Mouse (Mus musculus): ENCODE measurements around the gene Hsd3b7.

Gene Hsd3b7

DNA sequence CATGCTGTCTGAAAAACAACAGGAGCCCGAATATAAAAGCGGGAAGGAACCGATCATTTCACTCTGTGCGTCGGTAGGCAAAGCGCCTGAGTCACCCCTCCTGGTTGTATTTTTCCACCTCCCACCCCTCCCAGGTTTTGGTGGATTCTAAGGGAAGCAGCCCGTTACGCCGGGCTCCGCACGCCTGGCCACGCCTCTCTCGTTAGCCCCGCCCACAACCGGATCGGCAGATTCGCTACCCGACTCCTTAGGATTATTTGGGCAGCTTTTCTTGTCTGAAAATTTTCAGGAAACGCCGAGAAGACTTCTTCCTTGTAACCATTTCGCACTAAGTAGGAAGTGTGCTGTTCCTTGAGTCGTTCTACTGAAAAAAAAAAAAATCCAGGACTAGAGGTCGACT lies 24.0 kb upstream of the Hsd3b7 start, which contains the start of gene Setd1a:
Setd1a (plus strand) TSS at position 245 of the 400 bp plus-strand sequence.
- DNase-seq: peak; percentile 91

DNA sequence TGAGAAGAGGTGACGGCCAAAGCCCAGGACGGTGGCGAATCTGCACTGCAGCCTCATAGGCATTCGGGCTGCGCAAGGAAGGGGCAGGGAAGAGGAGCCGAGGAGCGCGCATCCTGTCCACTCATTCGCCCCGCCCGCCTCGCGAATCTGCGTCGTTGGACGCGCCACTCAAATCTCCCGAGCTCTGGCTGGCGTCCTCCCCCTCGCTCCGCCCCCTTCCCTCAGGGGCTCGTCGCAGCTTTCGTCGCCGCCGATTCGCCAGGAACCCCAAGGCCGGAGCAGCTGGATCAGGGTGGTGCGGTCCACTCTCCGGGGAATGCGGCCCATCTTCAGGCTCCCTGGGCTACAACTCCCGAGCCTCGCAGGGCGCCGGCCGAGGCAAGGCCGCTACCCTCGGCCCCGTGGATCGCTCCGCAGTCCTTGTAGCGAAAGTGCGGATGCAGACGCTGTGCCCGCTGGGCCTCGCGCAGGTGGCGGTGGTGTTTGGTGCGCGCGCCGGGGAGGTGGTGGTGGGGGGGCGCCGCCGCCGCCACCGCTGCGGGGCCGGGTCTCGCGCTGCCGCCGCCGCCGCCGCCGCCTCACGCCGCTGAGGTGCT lies 23.4 kb upstream of the Hsd3b7 start:
- DNase-seq: peak; percentile 98

DNA sequence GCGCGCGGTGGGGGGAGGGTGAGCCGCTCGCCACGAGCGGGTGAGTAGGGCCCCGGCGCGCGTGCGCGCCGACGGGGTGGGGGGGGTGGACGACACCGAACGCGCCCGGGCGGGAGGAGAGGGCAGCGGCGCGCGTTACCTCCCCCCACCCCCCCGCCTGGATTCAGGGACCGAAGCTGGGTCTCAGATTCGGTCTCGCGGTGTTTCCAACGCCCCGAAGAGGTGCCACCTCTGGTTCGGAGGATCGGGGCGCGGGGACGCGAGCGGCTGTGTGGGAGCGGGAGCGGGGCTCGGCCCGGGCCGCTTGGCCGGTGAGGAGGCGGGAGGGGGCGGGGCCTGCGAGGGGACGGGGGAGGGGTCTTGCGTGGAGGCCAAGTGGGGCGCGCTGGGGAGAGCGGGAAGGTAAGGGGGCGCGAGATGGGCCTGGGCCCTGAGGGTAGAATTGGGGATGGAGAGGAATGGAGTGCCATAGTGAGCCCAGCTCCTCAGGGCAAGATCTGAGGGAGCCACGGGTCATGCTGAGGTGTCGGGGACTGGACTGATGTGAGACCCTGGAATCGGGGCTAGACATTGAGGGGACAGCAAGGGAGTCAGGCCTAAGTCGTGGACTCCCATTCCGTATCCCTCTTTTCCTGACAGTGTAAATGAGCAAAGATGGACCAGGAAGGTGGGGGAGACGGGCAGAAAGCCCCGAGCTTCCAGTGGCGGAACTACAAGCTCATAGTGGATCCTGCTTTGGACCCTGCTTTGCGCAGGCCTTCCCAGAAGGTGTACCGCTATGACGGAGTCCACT lies 22.7 kb upstream of the Hsd3b7 start:
- DNase-seq: peak; percentile 60

DNA sequence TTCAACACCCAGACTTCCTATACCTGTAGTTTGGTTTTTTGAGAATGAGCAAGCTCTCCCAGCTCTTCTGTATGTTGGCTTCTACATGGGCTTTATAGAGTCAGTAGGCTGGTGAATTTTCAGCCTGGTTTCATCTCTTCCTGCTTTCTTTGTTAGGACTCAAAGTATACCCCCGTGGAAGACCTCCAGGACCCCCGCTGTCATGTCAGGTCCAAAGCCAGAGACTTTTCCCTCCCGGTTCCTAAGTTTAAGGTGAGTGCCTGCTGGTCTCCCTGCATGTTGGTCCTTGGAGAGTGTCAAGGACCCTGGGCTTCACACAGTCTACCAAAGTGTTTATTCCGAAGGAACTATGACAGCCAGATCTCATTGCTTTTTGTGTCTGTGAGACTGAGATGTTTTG lies 22.1 kb upstream of the Hsd3b7 start:
- peak; percentile 43 for DNase-seq

DNA sequence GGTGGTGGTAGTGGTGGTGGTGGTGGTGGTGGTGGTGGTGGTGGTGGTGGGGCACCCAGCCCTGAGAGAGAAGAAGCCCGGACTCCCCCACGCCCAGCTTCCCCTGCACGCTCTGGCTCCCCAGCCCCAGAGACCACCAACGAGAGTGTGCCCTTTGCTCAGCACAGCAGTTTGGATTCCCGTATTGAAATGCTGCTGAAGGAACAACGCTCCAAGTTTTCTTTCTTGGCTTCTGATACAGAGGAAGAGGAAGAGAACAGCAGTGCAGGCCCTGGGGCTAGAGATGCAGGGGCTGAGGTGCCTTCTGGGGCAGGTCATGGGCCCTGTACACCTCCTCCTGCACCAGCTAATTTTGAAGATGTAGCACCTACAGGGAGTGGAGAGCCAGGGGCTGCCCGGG lies 15.1 kb upstream of the Hsd3b7 start, which contains the start of gene Gm49388:
Gm49388 (plus strand) TSS at position 301 of the 400 bp plus-strand sequence.
- DNase-seq: no peak

DNA sequence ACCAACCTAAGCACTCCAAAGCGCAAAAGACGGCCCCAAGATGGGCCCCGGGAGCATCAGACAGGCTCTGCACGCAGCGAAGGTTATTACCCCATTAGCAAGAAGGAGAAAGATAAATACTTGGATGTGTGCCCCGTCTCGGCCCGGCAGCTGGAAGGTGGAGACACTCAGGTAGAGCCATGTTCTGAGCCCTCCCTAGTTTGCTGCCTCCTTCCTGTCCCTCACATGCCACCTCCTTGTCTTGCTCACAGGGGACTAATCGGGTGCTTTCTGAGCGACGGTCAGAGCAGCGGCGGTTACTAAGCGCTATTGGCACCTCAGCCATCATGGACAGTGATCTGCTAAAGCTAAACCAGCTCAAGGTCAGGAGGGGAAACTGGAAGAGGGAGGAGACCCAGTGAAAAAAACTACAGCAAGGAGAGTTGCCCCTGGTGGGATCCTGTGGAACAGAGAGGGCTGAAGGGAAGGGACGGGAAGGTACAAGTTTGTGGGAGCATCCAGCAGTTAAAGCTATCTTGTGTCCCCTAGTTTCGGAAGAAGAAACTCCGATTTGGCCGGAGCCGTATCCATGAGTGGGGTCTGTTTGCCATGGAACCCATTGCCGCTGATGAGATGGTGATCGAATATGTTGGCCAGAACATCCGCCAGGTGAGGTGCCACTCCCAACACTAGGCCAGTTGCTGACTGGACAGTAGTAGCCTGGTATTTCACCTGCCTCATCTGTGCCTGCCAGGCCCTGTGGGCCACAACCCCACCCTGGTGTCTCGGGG lies 3.1 kb upstream of the Hsd3b7 start:
- no peak for DNase-seq

DNA sequence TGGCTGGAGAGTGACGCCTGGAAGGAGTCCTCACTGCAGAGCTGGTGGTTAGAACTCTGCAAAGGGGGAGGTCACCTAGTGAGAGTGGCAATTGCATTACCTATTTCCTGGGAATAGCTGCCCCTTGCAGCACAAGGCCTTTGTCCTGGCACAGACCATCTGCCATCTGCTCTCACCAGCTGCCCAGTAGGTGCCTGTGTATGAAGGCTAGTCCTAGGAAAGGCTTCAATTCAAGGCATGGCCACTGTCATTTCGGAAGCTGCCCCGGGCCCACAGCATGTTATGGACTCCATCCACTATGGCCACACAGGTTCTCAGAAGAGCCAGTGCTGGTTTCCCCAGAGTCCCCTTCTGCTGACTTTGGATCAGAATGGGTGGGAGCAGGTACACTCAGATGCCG lies 1.8 kb upstream of the Hsd3b7 start:
- peak; percentile 94 for DNase-seq

DNA sequence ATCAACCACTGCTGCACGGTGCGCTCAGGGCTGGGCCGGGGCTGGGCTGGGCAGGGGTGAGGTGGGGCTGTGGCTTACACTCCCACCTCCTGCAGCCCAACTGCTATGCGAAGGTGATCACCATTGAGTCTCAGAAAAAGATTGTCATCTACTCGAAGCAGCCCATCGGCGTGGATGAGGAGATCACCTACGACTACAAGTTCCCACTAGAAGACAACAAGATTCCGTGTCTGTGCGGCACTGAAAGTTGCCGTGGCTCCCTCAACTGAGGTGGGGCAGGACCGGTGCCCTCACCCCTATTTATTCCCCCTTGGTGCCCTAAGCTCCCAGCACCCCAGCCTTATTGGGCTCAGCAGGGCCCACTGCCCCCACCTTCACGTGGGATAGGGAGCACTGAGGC lies 1.2 kb upstream of the Hsd3b7 start:
- no peak for DNase-seq

DNA sequence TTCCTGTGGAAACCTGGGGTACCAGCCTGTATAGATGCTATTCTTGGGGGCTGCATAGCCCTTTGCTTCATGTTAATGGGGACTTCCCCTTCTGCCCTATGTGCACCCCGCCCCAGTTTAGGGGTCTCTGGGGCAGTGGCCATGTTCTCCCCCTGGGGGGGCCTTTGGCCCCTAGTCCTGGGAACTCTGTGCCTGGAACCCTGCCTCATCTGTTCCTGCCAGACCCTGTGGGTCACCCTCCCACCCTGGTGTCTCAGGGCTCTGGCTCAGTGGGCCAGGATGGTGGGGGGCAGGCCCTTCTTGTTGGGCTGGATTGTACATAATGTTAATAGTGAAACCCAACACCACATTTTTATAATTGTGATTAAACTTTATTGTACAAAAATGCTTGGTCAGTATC lies 666 bp upstream of the Hsd3b7 start:
- DNase-seq: no peak

DNA sequence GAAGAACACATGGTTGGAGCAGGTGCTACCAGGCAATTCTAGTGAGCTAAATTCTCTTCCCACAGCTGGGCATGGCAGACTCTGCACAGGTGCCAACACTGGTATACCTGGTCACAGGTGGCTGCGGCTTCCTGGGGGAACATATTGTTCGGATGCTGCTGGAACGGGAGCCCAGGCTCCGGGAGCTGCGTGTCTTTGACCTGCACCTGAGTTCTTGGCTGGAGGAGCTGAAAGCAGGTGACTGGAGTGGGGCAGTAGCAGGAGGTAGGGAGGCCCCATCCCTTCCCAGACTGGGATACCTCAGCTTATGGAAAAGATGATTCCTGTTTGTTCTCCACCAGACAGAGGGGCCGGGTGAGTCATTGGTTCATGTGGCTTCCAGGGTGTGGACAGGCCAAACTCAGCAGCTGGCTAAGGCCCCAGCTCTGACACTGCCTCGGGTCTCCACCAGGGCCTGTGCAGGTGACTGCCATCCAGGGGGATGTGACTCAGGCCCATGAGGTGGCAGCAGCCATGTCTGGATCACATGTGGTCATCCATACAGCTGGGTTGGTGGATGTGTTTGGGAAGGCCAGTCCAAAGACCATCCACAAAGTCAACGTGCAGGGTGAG lies 712 bp downstream of the Hsd3b7 start:
- peak; percentile 65 for DNase-seq

DNA sequence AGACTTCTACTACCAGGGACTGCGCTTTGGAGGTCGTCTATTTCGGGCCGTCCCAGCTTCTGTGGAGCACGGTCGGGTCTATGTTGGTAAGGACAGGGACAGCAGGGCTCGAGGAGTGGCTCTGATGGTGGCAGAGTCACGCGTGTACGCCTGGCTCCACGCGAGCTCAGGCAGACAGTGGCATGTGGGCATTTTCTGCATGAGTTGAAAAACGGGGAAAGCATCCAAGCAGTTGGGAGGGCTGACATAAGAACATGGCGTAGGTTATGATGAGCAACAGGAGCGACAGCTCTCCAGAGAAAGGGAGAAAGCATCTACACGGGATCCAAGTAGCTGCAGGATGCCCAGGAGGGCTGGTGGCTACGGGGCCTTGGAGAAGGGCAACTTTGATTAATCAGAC lies 1.9 kb downstream of the Hsd3b7 start:
- peak; percentile 83 for DNase-seq

DNA sequence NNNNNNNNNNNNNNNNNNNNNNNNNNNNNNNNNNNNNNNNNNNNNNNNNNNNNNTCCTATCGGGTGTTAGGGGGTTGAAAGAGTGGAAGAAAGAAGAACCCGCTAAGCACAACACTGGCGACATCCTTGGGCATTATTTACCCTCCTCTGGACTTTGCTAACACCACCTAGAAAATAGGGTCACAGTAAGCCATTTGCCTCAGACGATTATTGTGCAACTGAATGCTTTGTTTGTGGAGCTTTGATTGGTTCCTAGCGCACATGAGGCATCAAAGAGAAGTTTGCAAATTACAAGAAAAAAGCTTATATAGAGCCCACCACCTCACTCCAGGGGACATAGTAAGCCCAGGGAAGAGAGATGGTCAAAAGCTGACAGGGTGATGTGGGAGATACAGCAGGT lies 8.4 kb downstream of the Hsd3b7 start:
- DNase-seq: no peak

DNA sequence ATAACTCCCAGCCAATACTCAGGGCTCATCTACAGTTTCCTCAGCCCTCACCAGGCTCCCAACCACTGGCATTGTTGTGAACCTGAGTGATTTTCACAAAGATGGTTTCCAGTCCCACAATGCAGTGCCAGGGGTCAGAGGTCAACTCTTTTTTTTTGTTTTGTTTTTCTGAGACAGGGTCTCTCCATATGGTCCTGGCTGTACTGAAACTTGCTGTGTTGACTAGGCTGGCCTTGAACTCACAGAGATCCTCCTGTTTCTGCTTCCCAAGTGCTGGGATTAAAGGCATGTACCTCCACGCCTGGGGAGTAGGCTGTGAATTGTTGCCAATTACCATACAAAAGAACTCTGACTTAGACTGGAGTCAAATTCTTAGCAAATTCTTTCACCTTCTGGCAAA lies 9.4 kb downstream of the Hsd3b7 start:
- no peak for DNase-seq

DNA sequence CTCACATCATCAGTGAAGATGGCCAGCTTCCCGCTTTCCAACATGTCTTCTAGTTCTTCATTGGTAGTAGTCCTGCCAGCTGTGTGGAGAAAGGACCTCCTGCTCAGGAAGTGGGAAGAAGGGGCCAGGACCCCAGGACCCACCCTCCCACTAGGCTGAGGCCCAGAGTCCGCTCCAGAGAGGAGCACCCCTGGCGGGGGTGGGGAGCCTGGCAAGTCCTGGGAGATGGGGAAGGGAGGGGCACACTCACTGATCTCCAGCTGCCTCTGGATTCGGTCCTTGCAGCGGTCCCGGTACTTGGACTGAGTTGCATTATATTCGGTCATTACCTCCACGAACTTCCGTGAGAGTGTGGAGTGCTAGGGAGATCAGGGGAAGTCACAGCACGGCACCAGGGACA lies 10.2 kb downstream of the Hsd3b7 start:
- DNase-seq: peak; percentile 28

DNA sequence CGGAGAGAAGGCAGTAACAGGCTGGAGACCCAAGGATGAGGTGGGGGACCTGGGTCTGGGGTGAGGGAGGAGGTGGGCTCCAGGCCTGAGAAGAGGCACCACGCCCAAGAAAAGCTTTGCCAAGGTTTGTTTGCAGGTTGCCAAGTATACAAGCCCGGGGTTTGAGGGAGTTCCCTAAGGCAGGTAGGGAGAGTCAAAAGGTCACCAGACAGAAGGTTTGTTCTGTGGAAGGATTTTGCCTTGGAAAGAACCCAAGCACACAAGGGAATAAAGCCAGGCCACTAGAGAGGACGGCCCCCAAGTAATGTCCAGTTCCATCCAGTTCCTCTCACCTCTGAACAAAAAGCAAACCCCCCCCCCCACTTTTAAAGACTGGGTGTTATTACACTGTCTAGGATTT lies 10.8 kb downstream of the Hsd3b7 start:
- DNase-seq: no peak

DNA sequence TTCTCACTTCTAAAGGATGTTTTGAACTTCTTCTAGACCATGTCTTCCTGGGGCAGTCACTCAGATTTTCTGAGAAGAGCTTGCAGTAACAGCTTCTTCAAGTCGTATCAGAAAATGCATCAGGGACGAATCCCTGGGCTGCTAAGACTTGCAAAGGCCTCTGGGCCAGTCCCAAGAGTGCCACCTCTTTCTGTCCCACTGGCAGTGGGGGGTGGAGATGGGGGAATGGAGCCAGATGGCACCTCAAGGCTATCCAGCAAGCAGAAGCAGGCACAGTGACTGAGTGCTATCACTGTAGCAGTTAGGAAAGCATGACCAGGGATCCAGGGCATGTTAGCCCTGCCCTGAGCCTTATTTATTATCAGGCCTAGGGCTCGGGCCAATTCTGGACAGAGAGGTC lies 11.9 kb downstream of the Hsd3b7 start:
- peak; percentile 43 for DNase-seq

DNA sequence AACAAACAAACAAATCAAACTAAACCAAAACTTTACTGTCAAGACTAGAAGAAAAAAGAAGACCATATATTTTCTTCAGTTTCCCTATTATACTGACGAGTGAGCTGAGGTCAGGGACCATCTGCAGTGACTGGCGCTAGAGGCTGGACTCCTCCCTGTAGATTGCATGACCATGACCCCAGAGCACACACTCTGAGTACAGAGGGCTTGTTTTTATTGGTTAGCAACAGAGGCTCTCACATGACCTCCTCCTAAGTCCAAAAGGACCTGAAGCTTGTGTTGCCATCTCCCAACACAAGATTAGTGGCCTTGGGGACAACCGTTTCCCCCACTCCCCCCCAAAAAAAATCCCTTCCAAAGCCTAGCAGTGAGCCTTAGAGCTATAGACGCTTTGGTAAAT lies 13.4 kb downstream of the Hsd3b7 start:
- no peak for DNase-seq

DNA sequence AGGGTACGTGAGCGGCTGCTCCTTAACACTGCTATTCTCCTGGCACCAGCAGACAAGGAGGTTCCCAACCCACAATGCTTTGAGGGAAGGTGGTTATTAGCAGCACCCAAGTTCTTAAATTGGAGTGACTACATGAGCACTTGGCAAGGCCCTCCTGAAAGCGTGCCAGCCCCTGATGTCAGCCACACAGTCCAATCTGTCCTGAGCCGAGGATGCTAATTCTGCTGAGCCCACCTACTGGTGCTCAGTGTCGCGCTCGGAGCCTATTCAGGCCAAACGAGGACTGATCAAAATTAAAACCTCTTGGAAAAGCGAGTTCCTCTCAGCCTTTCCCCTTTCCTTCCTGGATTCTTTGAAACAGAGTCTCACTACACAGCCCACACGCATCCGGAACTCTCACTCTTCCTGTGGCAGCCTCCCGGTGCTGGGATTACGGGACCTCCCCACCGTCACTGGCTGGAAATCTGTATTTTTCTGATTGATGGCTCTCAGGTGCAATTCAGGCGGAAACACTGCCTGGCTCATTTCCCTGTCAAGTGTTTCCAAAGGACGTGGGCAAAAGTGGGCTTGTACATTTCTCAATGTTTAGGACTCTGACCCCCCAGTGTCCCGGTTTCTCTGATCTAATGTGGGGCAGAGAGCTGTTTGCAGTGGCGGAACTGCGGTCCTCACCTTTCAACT lies 14.0 kb downstream of the Hsd3b7 start:
- DNase-seq: peak; percentile 96

DNA sequence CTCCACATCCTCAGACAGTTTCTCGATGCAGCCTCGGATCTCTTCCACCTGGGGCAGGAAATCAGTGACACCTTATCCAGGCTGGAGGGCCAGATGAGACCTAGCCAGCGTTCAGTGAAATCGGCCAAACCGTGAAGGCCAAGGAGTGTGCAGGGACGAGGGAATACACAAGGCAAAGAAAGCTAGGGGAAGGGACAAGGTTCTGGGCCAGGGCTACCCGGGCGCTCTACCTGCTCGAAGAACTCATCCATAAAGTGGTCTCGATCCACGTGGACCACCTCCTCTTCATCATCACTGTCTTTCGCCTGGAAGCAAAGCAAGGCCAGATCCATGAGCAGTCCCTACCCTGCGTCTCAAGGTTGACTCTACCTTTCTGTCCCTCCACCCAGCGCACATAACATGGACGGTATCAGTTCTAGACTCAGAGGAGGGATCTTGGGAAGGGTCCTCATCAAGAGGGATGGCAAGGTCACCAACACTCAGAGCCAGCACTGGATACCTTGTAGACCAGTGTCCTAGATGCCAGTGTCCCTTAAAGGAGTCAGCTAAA lies 14.8 kb downstream of the Hsd3b7 start:
- no peak for DNase-seq

DNA sequence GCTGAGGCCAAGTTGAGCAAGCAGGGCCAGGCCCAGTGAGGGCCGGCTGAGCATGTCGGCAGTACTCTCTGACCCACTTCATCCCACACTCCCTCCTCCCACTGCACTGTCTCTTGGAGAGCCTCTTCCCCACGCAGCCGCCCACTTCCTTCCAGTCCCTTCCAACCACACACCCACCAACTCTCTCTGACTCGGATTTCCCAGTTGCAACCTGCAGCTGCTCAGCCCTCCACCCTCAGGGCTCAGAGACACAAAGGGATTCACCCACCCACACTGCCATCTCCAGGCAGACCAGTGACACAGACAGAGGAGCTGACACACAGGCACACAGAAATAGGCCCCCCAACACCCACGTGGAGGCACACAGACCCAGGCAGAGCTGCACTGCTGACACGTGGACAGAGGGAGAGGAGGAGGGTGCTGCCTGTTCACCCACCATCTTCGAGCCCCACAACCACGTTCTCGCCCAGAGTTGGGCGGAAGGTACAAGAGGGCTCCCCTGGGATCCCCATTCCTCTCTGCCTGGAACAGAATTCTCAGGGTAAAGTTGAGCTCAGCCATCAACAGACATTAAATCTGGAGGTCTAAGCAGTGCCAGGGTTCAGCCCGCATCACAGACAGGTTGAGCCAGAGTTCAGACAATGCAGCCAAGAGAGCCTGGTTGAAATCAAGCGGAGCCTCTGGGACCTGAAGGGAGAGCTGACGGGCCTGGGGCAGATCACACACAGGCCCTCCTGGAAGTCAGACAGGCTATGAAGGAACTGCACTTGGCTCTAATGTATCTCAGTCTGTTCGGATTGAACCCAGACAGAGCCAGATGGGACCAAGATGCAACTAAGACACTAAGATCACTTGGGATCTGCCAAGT lies 15.8 kb downstream of the Hsd3b7 start:
- DNase-seq: no peak

DNA sequence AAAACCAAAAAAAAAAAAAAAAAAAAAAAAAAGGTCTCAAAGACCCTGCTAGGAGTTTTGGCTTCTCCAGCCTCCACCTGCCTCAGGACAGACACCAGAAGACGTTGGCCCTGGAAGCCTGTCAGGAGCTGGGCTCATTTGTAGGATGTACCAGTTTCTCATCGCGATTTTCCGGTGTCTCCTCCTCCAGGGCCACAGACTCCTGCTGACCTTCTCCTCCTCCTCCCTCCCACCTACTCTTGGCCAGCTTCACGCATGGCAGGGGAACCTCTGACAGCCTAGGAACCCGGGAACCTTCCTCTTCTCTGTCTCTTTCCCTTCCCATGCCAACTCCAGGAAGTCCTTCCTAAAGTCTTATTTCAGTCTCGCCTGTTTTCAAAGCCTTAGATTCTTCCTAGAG lies 16.6 kb downstream of the Hsd3b7 start:
- DNase-seq: no peak

Data from cerebellum, adult 8-10 months (tissue).